Mouse (Mus musculus) thymus, adult 18-20 months (tissue): ENCODE results near the gene Clec5a.
"Not testable (repeated sequence)": the region's sequence is repeated elsewhere in the genome, so short reads cannot be mapped to it uniquely, and the experiment has no call there.

ENCODE experiments used
- DNase-seq, 2 experiments: peaks; one replicate each; pipeline ENCODE4 v3.0.0; 2022; ENCODE audit warnings: mixed read lengths in 2 of 2

The Clec5a gene

GRCm38 (mm10) chr6:40585645-40586044 is at the start of gene Clec5a:
TSS of gene Clec5a (minus strand) at chr6:40585821.
- DNase-seq, result no peak

- no peak for DNase-seq
These were observed 49.0 kb upstream of the Clec5a start for GRCm38 (mm10) chr6:40634640-40635071.

- DNase-seq, result no peak
These were observed 42.9 kb upstream of the Clec5a start, which contains the start of gene Mgam for GRCm38 (mm10) chr6:40628406-40629000. TSS of gene Mgam (plus strand) at chr6:40628831.

GRCm38 (mm10) chr6:40626111-40626510 is 40.5 kb upstream of the Clec5a start:
- no peak for DNase-seq

GRCm38 (mm10) chr6:40617965-40618364 is 32.3 kb upstream of the Clec5a start:
- DNase-seq, result no peak

GRCm38 (mm10) chr6:40613260-40613852 is 27.7 kb upstream of the Clec5a start, which contains the start of gene Tas2r138:
TSS of gene Tas2r138 (minus strand) at chr6:40613310.
- no peak for DNase-seq

GRCm38 (mm10) chr6:40610244-40610643 is 24.6 kb upstream of the Clec5a start:
- DNase-seq, result no peak

- no peak for DNase-seq
These were observed 21.8 kb upstream of the Clec5a start for GRCm38 (mm10) chr6:40607431-40607830.

GRCm38 (mm10) chr6:40598546-40598945 is 12.9 kb upstream of the Clec5a start:
- DNase-seq, result not testable (repeated sequence)

GRCm38 (mm10) chr6:40594804-40595550 is 9.4 kb upstream of the Clec5a start:
- DNase-seq, result no peak

GRCm38 (mm10) chr6:40588346-40588745 is 2.7 kb upstream of the Clec5a start:
- no peak for DNase-seq

- no peak for DNase-seq
These were observed 1.3 kb downstream of the Clec5a start for GRCm38 (mm10) chr6:40584336-40584735.

- DNase-seq, result no peak
These were observed 9.3 kb downstream of the Clec5a start for GRCm38 (mm10) chr6:40576305-40576704.

- no peak for DNase-seq
These were observed 12.0 kb downstream of the Clec5a start for GRCm38 (mm10) chr6:40573618-40574017.

- no peak for DNase-seq
These were observed 16.4 kb downstream of the Clec5a start, which contains the start of gene Olfr460 for GRCm38 (mm10) chr6:40569187-40569586. TSS of gene Olfr460 (plus strand) at chr6:40569487.

- DNase-seq, result no peak
These were observed 30.7 kb downstream of the Clec5a start, which contains the start of gene Olfr461 for GRCm38 (mm10) chr6:40554950-40555349. TSS of gene Olfr461 (minus strand) at chr6:40555050.

- DNase-seq, result no peak
These were observed 40.9 kb downstream of the Clec5a start for GRCm38 (mm10) chr6:40544690-40545089.
